Mouse (Mus musculus) Patski (cell line): ENCODE measurements around the gene Hspa1a. TPM values are rescaled to one million over a fixed set of nuclear protein-coding genes. Genes with fewer than 3 reads are reported as not detected.

Experiments
- ATAC-seq: fragments of 100-300 bp; one replicate; pipeline ENCODE4 v1.8.0; 2021
- CTCF ChIA-PET: fragments of 350-600 bp; sonication (Branson Sonifier 250); formaldehyde crosslinking; loops from one replicate; lab custom pipeline; 2022; ENCODE audit warnings: inconsistent platforms; lab: Charles Lee
- POLR2A ChIA-PET: fragments of 350-600 bp; sonication (Branson Sonifier 250); formaldehyde crosslinking; loops from one replicate; lab custom pipeline; 2022; ENCODE audit warnings: antibody characterized with exemption, inconsistent platforms; lab: Charles Lee
- DNase-seq: peaks from one replicate; pipeline ENCODE4 v3.0.0-alpha.2; 2011; ENCODE audit warnings: low read depth, low spot score
- H3K27me3 ChIP-seq: fragments of 371-371 bp; one replicate; pipeline ENCODE4 v1.5.1; 2021
- CTCF ChIP-seq: fragments of 100-300 bp; IDR thresholded peaks from one replicate; pipeline ENCODE4 v1.5.1; 2021
- in situ Hi-C: fragments of 300-500 bp; cut with MboI; formaldehyde crosslinking; loops from 3 replicates; pipeline ENCODE4 v1.11.1; 2018; ENCODE audit warnings: low pct_unique_long_range_greater_than_20kb, mixed read lengths
- polyA plus RNA-seq: library from polyadenylated mRNA; unstranded; gene quantifications from one replicate; pipeline ENCODE4 v1.2.3, GENCODE M21; 2021

The Hspa1a gene
- polyA plus RNA-seq, 1 experiment from 2014 or later = 9.2 TPM

DNA sequence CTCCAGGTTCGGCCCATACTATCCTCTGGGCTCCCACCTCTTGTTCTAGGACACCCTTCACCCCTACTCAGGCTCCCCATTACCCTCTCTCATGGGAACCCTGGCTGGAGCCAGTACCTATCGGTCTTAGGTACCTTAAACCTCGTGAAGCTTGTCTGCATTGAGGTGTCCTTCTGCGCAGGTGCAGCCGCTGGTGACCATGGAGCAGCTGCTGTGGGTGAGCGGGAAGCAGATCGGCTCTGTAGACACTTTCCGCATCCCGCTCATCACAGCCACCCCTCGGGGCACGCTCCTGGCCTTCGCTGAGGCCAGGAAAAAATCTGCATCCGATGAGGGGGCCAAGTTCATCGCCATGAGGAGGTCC lies 40.2 kb downstream of the Hspa1a start:
- CTCF ChIA-PET = interaction anchor here (0.8 to 2.2 kb wide), 2 partner anchors 12 to 15 kb away, joined by 3 to 6 read pairs; no protein-coding TSS in a partner anchor
- no peaks in the 10 kb centered on the region for H3K27me3 ChIP-seq
- POLR2A ChIA-PET = interaction anchor here (0.5 to 1.5 kb wide), 4 partner anchors 16 to 216 kb away, joined by 3 to 8 read pairs (median 4); no protein-coding TSS in a partner anchor
- no peak for TF ChIP-seq CTCF
- DNase-seq (no peak), ATAC-seq (peak; percentile 5)
- in situ Hi-C loops = no loop called here

DNA sequence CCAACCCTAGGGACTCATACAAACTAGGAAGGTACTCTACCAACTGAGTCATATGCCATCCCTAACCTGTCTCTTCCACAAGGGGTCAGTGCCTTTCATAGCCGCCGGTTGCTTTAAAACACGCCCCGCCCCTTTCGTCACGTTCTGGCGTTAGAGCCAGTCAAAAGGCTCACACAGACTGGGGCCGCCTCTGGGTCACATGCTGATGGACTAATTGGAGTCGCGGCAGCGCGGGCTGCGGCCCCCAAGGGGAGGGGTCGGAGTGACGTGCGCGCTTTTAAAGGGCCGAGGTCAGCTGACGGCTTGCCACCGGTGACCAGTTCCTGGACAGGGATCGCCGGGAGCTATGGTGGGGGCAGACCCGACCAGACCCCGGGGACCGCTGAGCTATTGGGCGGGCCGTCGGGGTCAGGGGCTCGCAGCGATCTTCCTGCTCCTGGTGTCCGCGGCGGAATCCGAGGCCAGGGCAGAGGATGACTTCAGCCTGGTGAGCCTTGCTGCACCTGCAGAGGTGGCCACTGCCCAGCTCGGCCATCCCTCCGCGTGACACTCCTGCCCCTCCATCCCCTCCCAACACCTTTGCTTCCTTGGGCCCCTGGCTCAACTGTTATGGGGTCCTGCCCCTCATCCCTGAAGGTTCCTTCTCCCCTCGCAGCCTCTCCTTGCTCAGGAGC lies 40.8 kb downstream of the Hspa1a start, which contains the start of gene Neu1:
TSS of gene Neu1 (plus strand) at position 193 of the 674 bp plus-strand sequence.
- no peaks in the 10 kb centered on the region for H3K27me3 ChIP-seq
- in situ Hi-C loops = no loop called here
- CTCF ChIA-PET = interaction anchor here (0.8 to 2.2 kb wide), 3 partner anchors 12 to 15 kb away, joined by 3 to 6 read pairs (median 3); no protein-coding TSS in a partner anchor
- peak; percentile 90 for ATAC-seq
- POLR2A ChIA-PET = interaction anchor here (0.6 to 1.5 kb wide), 4 partner anchors 16 to 67 kb away, joined by 3 to 6 read pairs (median 4); no protein-coding TSS in a partner anchor
- no peak for TF ChIP-seq CTCF
- peak; percentile 84 for DNase-seq

DNA sequence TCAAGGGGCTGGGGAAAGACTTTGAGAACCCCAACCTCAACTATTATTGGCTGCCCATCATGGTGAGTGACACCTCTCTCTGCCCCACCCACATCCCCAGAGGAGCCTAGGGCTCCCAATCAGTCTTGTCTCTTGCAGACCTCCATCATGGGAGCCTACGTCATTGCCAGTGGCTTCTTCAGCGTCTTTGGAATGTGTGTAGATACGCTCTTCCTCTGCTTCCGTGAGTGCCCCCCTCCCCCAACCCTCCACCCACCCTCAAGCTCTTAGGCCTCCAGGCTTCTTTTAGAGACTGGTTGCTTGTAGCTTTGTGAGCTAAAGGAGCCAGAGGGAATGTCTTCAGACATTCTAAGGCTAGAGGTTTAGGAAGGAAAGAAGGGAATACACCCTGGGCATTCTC lies 43.1 kb downstream of the Hspa1a start:
- TF ChIP-seq CTCF = no peak
- in situ Hi-C loops = no loop called here
- H3K27me3 ChIP-seq = no peaks in the 10 kb centered on the region

DNA sequence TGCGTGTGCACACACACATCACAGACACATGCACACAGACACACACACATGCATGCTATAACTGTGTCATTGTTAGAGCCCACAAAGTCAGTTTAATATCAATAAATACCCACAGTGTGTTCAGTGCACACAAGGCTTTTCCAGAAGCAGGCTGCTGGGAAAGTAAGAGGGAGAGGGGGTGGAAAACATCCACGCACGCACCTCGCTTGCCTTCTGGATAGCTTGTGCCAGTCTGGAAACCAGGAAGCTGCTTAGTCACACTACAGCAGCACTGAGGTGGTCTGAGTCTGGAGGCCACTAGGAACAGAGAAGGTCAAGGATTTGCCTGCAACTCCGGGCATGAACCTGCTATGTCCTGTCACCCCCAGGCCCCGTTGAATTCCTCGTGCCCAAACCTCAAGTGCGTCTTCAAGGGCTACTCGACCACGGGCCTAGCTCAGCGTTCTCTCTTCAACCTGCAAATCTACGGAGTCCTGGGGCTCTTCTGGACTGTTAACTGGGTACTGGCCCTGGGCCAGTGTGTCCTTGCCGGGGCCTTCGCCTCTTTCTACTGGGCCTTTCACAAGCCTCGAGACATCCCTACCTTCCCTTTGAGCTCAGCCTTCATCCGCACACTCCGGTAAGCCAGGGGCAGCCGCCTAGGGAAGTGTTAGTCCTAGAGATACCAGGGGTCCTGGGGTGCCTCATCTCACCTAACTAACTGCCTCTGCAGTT lies 44.5 kb downstream of the Hspa1a start:
- no peak for DNase-seq
- no peak for TF ChIP-seq CTCF
- POLR2A ChIA-PET = no interaction called here
- no peaks in the 10 kb centered on the region for H3K27me3 ChIP-seq
- in situ Hi-C loops = no loop called here
- CTCF ChIA-PET = interaction anchor here (0.7 to 1.2 kb wide), 2 partner anchors 12 to 23 kb away, joined by 3 to 4 read pairs; no protein-coding TSS in a partner anchor
- no peak for ATAC-seq

More for the DNA sequence above, 43.1 kb downstream of the Hspa1a start:
- no peak for DNase-seq
- CTCF ChIA-PET = no interaction called here
- ATAC-seq = no peak
- POLR2A ChIA-PET = interaction anchor here (0.7 kb wide), 1 partner anchor 27 kb away, joined by 3 read pairs; no protein-coding TSS in a partner anchor

DNA sequence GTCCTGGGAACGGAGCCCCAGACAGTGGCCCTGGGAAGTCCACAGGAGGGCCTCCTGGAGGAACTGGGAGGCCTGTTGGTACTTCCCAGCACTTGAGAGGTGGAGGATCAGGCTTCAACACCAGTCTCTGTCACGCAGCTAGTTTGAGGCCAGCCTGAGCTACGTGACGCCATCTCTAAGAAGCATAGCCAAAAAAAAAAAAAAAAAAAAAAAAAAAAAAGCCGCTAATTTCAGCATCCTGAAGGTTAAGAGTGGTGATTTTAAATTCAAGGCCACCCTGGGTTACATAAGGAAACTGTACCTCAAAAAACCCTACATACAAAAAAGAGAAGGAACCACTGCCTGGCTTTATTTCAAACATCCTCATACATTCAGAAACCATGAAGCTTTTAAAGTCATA lies 47.7 kb downstream of the Hspa1a start:
- no peaks in the 10 kb centered on the region for H3K27me3 ChIP-seq
- no peak for ATAC-seq
- in situ Hi-C loops = no loop called here
- POLR2A ChIA-PET = interaction anchor here (0.6 kb wide), 1 partner anchor 17 kb away, joined by 5 read pairs; no protein-coding TSS in a partner anchor
- no peak for DNase-seq
- no peak for TF ChIP-seq CTCF
- CTCF ChIA-PET = interaction anchor here (0.7 to 1.7 kb wide), 9 partner anchors 8 to 41 kb away, joined by 3 to 8 read pairs (median 3); partner anchors contain the start of gene Slc44a4

DNA sequence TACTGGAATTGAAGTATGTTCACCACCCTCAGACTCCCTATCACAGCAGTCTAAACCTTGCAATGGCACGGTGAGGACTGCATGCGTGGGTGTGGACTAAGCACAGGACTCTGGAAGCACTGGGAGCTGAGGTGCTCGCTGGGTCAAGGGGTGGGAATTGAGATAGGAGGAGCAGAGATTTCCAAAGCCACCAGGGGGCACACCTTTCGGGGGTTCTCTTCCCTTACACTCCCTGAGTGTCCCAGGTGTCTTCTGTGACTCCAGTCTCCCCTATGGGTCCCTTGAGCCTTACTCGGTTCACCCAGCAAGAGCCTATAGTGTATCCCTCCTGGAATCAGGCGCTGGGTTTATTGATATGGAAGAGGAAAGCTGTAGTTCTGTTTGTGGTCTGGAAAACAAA lies 49.0 kb downstream of the Hspa1a start:
- ChIA-PET POLR2A (no interaction called here), CTCF (interaction anchor here (0.9 to 1.9 kb wide), 5 partner anchors 11 to 66 kb away, joined by 3 to 6 read pairs (median 3); no protein-coding TSS in a partner anchor)
- no peak for DNase-seq
- no peak for ATAC-seq
- in situ Hi-C loops = no loop called here
- no peak for TF ChIP-seq CTCF
- H3K27me3 ChIP-seq = no peaks in the 10 kb centered on the region

Other genes with a start within 250 kb of the Hspa1a start
- gene C4b, start 228.3 kb downstream of the Hspa1a start, polyA plus RNA-seq = 1.1 TPM
- gene Cyp21a1, start 167.6 kb downstream of the Hspa1a start, polyA plus RNA-seq = not detected
- gene Stk19, start 135.2 kb downstream of the Hspa1a start, polyA plus RNA-seq = 50.8 TPM
- gene Dxo, start 135.1 kb downstream of the Hspa1a start, polyA plus RNA-seq = 34.4 TPM
- 69.3 TPM for gene Skiv2l, start 121.9 kb downstream of the Hspa1a start, polyA plus RNA-seq
- 73.2 TPM for gene Nelfe, start 121.8 kb downstream of the Hspa1a start, polyA plus RNA-seq
- 3.1 TPM for gene Cfb, start 109.6 kb downstream of the Hspa1a start, polyA plus RNA-seq
- gene Zbtb12, start 92.7 kb downstream of the Hspa1a start, polyA plus RNA-seq = 33.5 TPM
- not detected for gene Gm20547, start 90.1 kb downstream of the Hspa1a start, polyA plus RNA-seq
- 0.65 TPM for gene C2, start 73.9 kb downstream of the Hspa1a start, polyA plus RNA-seq
- gene Ehmt2, start 73.7 kb downstream of the Hspa1a start, polyA plus RNA-seq = 200 TPM
- gene Slc44a4, start 57.7 kb downstream of the Hspa1a start, polyA plus RNA-seq = 0.37 TPM
- 75.4 TPM for gene Neu1, start 40.9 kb downstream of the Hspa1a start, polyA plus RNA-seq
- 47.3 TPM for gene Hspa1b, start 12.9 kb downstream of the Hspa1a start, polyA plus RNA-seq
- gene Gm20481, start 2.2 kb downstream of the Hspa1a start, polyA plus RNA-seq = 1.2 TPM
- gene Hspa1l, start 547 bp upstream of the Hspa1a start, polyA plus RNA-seq = 1.9 TPM
- gene Lsm2, start 9.7 kb upstream of the Hspa1a start, polyA plus RNA-seq = 64.4 TPM
- 123 TPM for gene Vars, start 28.8 kb upstream of the Hspa1a start, polyA plus RNA-seq
- 1.2 TPM for gene Vwa7, start 44.4 kb upstream of the Hspa1a start, polyA plus RNA-seq
- gene Sapcd1, start 55.9 kb upstream of the Hspa1a start, polyA plus RNA-seq = 0.64 TPM
- 2.9 TPM for gene Msh5, start 74.6 kb upstream of the Hspa1a start, polyA plus RNA-seq
- 671 TPM for gene Clic1, start 77.8 kb upstream of the Hspa1a start, polyA plus RNA-seq
- gene Ddah2, start 86.9 kb upstream of the Hspa1a start, polyA plus RNA-seq = 198 TPM
- gene Ly6g6c, start 93.2 kb upstream of the Hspa1a start, polyA plus RNA-seq = not detected
- gene Mpig6b, start 94.0 kb upstream of the Hspa1a start, polyA plus RNA-seq = not detected
- gene Ly6g6e, start 104.7 kb upstream of the Hspa1a start, polyA plus RNA-seq = not detected
- 0.19 TPM for gene Ly6g6d, start 105.9 kb upstream of the Hspa1a start, polyA plus RNA-seq
- not detected for gene Ly6g6f, start 113.5 kb upstream of the Hspa1a start, polyA plus RNA-seq
- 77.3 TPM for gene Abhd16a, start 117.1 kb upstream of the Hspa1a start, polyA plus RNA-seq
- gene Ly6g5c, start 136.1 kb upstream of the Hspa1a start, polyA plus RNA-seq = not detected
- gene Ly6g5b, start 143.3 kb upstream of the Hspa1a start, polyA plus RNA-seq = 0.27 TPM
- gene Gpank1, start 149.3 kb upstream of the Hspa1a start, polyA plus RNA-seq = 28.4 TPM
- gene Csnk2b, start 149.9 kb upstream of the Hspa1a start, polyA plus RNA-seq = 254 TPM
- 29.3 TPM for gene D17H6S53E, start 154.2 kb upstream of the Hspa1a start, polyA plus RNA-seq
- gene Apom, start 159.9 kb upstream of the Hspa1a start, polyA plus RNA-seq = 0.15 TPM
- gene Bag6, start 163.0 kb upstream of the Hspa1a start, polyA plus RNA-seq = 283 TPM
- 300 TPM for gene Prrc2a, start 192.7 kb upstream of the Hspa1a start, polyA plus RNA-seq
- gene Aif1, start 203.9 kb upstream of the Hspa1a start, polyA plus RNA-seq = 0.14 TPM
- gene Lst1, start 216.3 kb upstream of the Hspa1a start, polyA plus RNA-seq = not detected
- gene Ltb, start 222.3 kb upstream of the Hspa1a start, polyA plus RNA-seq = not detected
- gene Tnf, start 229.9 kb upstream of the Hspa1a start, polyA plus RNA-seq = not detected
- 0.14 TPM for gene Lta, start 233.2 kb upstream of the Hspa1a start, polyA plus RNA-seq
- 0.54 TPM for gene Gm16181, start 248.7 kb upstream of the Hspa1a start, polyA plus RNA-seq